Comparison of ENCODE assay signal across 27 mouse cellular contexts in the genomic region with DNA sequence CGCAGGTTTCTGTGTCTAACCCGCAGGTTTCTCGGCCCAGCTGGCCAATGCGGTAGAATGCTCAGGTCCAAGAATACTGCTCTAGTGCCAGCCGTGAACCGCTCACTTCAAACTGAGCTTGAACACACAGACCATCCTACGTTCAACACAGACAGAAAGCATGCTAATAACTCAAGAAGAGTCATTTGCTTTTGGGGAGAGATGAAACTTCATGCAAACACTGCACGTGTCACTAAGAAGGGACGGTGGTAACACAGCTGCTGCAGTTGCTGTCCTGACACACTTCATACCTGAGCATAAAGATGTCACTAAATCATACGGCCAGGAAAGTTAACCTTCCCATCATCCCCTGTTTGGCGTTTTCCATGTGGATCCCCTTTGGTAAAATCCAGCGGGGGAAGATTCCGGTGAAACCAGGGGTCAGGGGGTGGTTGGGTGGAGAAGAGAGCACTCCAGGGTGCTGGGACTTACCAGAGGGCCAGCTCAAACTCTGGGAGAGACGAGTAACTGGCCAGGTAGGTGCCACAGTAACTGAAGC. TPM values are rescaled to one million over a fixed set of nuclear protein-coding genes. Genes with fewer than 3 reads are reported as not detected.
"Had no signal": no experiment of that assay in that cellular context is flagged by ENCODE, and none has a peak within 500 bp of the region (broad histone marks: within the 10 kb centered on the region; RNA-seq: fewer than 3 reads in every experiment).

No protein-coding gene starts in this region.

- H3K4me1 ChIP-seq: heart, embryonic 13.5 days; heart, embryonic 15.5 days; hindbrain, embryonic 10.5 days; hindbrain, embryonic 12.5 days; limb, embryonic 10.5 days; limb, embryonic 12.5 days; liver, embryonic 13.5 days had no signal

- ATAC-seq: hindbrain, embryonic 16.5 days; inflammation-experienced regulatory T-cells, adult 6 months; intestine, embryonic 16.5 days had no signal

- H3K9ac ChIP-seq: heart, embryonic 13.5 days; heart, embryonic 15.5 days; hindbrain, embryonic 12.5 days; hindbrain, embryonic 14.5 days; limb, embryonic 12.5 days; liver, embryonic 13.5 days had no signal

- H3K4me3 ChIP-seq: gastrocnemius, adult 2 months; heart, embryonic 13.5 days; heart, embryonic 15.5 days; hindbrain, embryonic 10.5 days; hindbrain, embryonic 12.5 days; layer of hippocampus, adult 2 months; left cerebral cortex, adult 2 months; limb, embryonic 10.5 days; limb, embryonic 12.5 days; liver, embryonic 13.5 days had no signal

- H3K27ac ChIP-seq: gastrocnemius, adult 2 months; heart, embryonic 13.5 days; heart, embryonic 15.5 days; hindbrain, embryonic 10.5 days; hindbrain, embryonic 12.5 days; hindbrain, embryonic 14.5 days; layer of hippocampus, adult 2 months; left cerebral cortex, adult 2 months; limb, embryonic 10.5 days; limb, embryonic 12.5 days; liver, embryonic 13.5 days had no signal

- DNase-seq: gastrocnemius, adult 2 months; gastrocnemius, postnatal 10 days; gastrocnemius, postnatal 25 days; heart, postnatal 14 days; heart, postnatal 4 days; kidney, adult 18-20 months; kidney, adult 8-10 months; kidney, postnatal 10 days; kidney, postnatal 25 days; kidney, postnatal 4 days; liver; liver, embryonic 13.5 days had no signal

- H3K4me2 ChIP-seq: heart, embryonic 11.5 days; heart, embryonic 13.5 days; heart, embryonic 15.5 days; hindbrain, embryonic 12.5 days; hindbrain, embryonic 14.5 days; limb, embryonic 12.5 days; liver, embryonic 11.5 days; liver, embryonic 13.5 days had no signal

- H3K9me3 ChIP-seq: heart, embryonic 13.5 days; heart, embryonic 15.5 days; hindbrain, embryonic 10.5 days; hindbrain, embryonic 12.5 days; limb, embryonic 10.5 days; limb, embryonic 12.5 days; liver, embryonic 13.5 days had no signal

- H3K27me3 ChIP-seq: heart, embryonic 13.5 days; heart, embryonic 15.5 days; hindbrain, embryonic 12.5 days; limb, embryonic 12.5 days; liver, embryonic 13.5 days had no signal

- H3K36me3 ChIP-seq: heart, embryonic 13.5 days; heart, embryonic 15.5 days; hindbrain, embryonic 10.5 days; hindbrain, embryonic 12.5 days; limb, embryonic 10.5 days; limb, embryonic 12.5 days; liver, embryonic 13.5 days had no signal

RNA-seq across cellular contexts. Expression of a gene that starts 35.4 kb away (rescaled TPM):
- total RNA-seq: granulocyte monocyte progenitor cell, adult 5-6 weeks had no signal
